ENCODE assay signal across 10 mouse cellular contexts in the genomic region with DNA sequence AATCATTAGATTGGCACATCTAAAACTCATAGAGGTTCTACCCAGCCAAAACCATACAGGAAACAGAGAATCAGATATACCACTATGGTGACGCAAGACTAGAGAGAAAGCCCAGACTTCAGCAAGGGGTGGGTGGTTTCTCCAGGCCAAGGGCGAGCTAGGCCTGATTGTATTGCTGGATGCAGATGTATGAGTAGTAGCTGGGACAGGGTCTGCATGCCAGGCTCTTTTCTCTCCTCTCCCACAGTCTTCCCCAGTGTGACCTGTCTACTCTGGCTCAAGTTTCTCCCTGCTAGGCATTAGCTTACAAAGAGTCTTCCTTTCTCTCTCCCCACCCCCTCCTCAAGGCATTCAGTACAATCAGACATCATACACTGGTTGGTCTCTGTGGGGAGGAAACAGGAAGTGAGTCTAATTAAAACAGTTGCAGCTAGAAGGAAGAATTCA.
DNase-seq lines count a peak whose midpoint lies in the region; TF ChIP-seq lines count a peak whose summit lies in the region.
"Had no signal": no experiment of that assay in that cellular context is flagged by ENCODE, and none has a peak within 500 bp of the region (broad histone marks: within the 10 kb centered on the region; RNA-seq: fewer than 3 reads in every experiment).

No protein-coding gene starts in this region.

- WGBS in cerebellum, adult 2 months, result 92% methylated on average over 2 of the region's 2 CpGs

- H3K27me3 ChIP-seq in cerebellum, adult 2 months (ENCODE audit: control insufficient read depth, insufficient read depth, low read length), result no peaks in the 10 kb centered on the region
- H3K27me3 ChIP-seq: intestine, embryonic 15.5 days had no signal

- no peak for TF ChIP-seq CTCF in cerebellum, adult 2 months (IDR thresholded peaks at IDR 0.05; ENCODE audit: borderline replicate concordance, insufficient read depth, low read depth, low read length)

- H3K4me1 ChIP-seq in cerebellum, adult 2 months (ENCODE audit: control insufficient read depth, insufficient read depth, low read length), result no peaks in the 10 kb centered on the region
- H3K4me1 ChIP-seq: intestine, embryonic 15.5 days had no signal

- no peak overlapping the region for H3K4me3 ChIP-seq in cerebellum, adult 2 months (replicated peaks; ENCODE audit: insufficient read depth, low read depth, low read length)
- H3K4me3 ChIP-seq: erythroblast, embryonic 14.5 days; intestine, embryonic 15.5 days had no signal

- no peak overlapping the region for H3K27ac ChIP-seq in cerebellum, adult 2 months (ENCODE audit: insufficient read depth, low read length)
- H3K27ac ChIP-seq: intestine, embryonic 15.5 days had no signal

- TF ChIP-seq POLR2A in cerebellum, adult 2 months (IDR thresholded peaks at IDR 0.05; ENCODE audit: borderline replicate concordance, insufficient read depth, low read length), result no peak

- peak; percentile 16 for DNase-seq in lung, postnatal 25 days (ENCODE audit: low spot score)
- no peak for DNase-seq in lung, postnatal 10 days
- DNase-seq in ZHBTc4 (ENCODE audit: low read depth, low spot score), result peak; percentile 25
- peak; percentile 14 to 22 for DNase-seq in heart, postnatal 10 days
- DNase-seq in thymus, postnatal 14 days, result peak; percentile 33
- no peak for DNase-seq in adrenal gland, postnatal 4 days (ENCODE audit: low spot score in 2 of 2)
- DNase-seq in cerebellum, adult 2 months, result no peak
- DNase-seq in urinary bladder, postnatal 4 days (ENCODE audit: low spot score in 2 of 2), result no peak

- intact Hi-C loops in heart, postnatal 10 days (cut with DNase I), result no loop called here

Comparison
In these comparisons a context has a peak if more than half of its experiments do, and no peak if none do; other contexts are left out.
1. DNase-seq: peak in lung, postnatal 25 days (single experiment), ZHBTc4 (single experiment), heart, postnatal 10 days (2 of 2) and thymus, postnatal 14 days (single experiment); none in lung, postnatal 10 days (single experiment), adrenal gland, postnatal 4 days (0 of 2), cerebellum, adult 2 months (0 of 2) and urinary bladder, postnatal 4 days (0 of 2).